Mouse (Mus musculus): ENCODE measurements around the gene Ube2b. TPM values are rescaled to one million over a fixed set of nuclear protein-coding genes. Genes with fewer than 3 reads are reported as not detected.

Ube2b gene
- polyA plus RNA-seq, 1 experiment from 2014 or later = 231 TPM

GRCm38 (mm10) chr11:51959511-51959910 is 41.1 kb downstream of the Ube2b start:
- Histone ChIP-seq H3K27ac (ENCODE audit: low read length) (no peak overlapping the region), H3K9me3 (ENCODE audit: control insufficient read depth, low read length) (no peaks in the 10 kb centered on the region), H3K9ac (ENCODE audit: low read length) (no peak overlapping the region), H3K36me3 (ENCODE audit: control insufficient read depth, insufficient read depth, low read length) (no peaks in the 10 kb centered on the region), H3K27me3 (ENCODE audit: control insufficient read depth, insufficient read depth, low read depth, low read length) (no peaks in the 10 kb centered on the region), H3K4me1 (replicated peaks; ENCODE audit: control insufficient read depth, insufficient read depth, low read length) (no peaks in the 10 kb centered on the region), H3K4me2 (ENCODE audit: low read depth, low read length) (no peak overlapping the region), H3K4me3 (ENCODE audit: low read length) (no peak overlapping the region)
- no peak for ATAC-seq (ENCODE audit: low read depth)
- WGBS = 84% methylated on average over 5 of the region's 5 CpGs

DNA sequence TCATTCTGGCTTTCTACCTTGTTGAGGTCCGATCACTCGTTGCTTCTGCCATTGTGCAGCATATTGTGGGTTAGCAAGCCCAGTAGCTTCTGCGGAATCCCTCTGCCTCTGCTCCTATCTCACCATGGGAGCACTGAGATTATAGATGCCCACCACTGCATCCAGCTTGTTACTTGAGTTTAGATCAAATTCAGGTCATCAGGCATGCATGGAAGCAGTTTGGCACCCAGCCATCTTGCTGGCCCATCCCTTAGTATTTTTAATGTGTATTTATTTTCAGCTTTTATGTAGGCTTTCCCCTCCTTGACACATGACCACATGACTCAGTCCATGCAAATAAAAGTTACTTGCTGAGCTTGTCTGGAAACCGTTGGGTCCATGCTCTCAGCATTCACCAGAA is 42.8 kb downstream of the Ube2b start:
- Histone ChIP-seq H3K4me2 (ENCODE audit: low read depth, low read length) (no peak overlapping the region), H3K27me3 (ENCODE audit: control insufficient read depth, insufficient read depth, low read depth, low read length) (no peaks in the 10 kb centered on the region), H3K9me3 (ENCODE audit: control insufficient read depth, low read length) (no peaks in the 10 kb centered on the region), H3K4me3 (ENCODE audit: low read length) (no peak overlapping the region), H3K4me1 (replicated peaks; ENCODE audit: control insufficient read depth, insufficient read depth, low read length) (no peaks in the 10 kb centered on the region), H3K36me3 (ENCODE audit: control insufficient read depth, insufficient read depth, low read length) (no peaks in the 10 kb centered on the region), H3K27ac (ENCODE audit: low read length) (no peak overlapping the region), H3K9ac (ENCODE audit: low read length) (no peak overlapping the region)
- ATAC-seq (ENCODE audit: low read depth) = no peak
- 75% methylated on average over 4 of the region's 4 CpGs for WGBS

GRCm38 (mm10) chr11:51956112-51956511 is 44.5 kb downstream of the Ube2b start:
- H3K4me2 ChIP-seq (ENCODE audit: low read depth, low read length) = peak overlapping the region; percentile 13; the same call in 1 of the 2 replicates
- no peaks in the 10 kb centered on the region for H3K36me3 ChIP-seq (ENCODE audit: control insufficient read depth, insufficient read depth, low read length)
- WGBS = 48% methylated on average over 9 of the region's 9 CpGs
- no peaks in the 10 kb centered on the region for H3K27me3 ChIP-seq (ENCODE audit: control insufficient read depth, insufficient read depth, low read depth, low read length)
- H3K9ac ChIP-seq (ENCODE audit: low read length) = no peak overlapping the region
- no peak overlapping the region for H3K4me3 ChIP-seq (ENCODE audit: low read length)
- H3K27ac ChIP-seq (ENCODE audit: low read length) = no peak overlapping the region
- ATAC-seq (ENCODE audit: low read depth) = no peak
- H3K9me3 ChIP-seq (ENCODE audit: control insufficient read depth, low read length) = no peaks in the 10 kb centered on the region
- no peaks in the 10 kb centered on the region for H3K4me1 ChIP-seq (replicated peaks; ENCODE audit: control insufficient read depth, insufficient read depth, low read length)

DNA sequence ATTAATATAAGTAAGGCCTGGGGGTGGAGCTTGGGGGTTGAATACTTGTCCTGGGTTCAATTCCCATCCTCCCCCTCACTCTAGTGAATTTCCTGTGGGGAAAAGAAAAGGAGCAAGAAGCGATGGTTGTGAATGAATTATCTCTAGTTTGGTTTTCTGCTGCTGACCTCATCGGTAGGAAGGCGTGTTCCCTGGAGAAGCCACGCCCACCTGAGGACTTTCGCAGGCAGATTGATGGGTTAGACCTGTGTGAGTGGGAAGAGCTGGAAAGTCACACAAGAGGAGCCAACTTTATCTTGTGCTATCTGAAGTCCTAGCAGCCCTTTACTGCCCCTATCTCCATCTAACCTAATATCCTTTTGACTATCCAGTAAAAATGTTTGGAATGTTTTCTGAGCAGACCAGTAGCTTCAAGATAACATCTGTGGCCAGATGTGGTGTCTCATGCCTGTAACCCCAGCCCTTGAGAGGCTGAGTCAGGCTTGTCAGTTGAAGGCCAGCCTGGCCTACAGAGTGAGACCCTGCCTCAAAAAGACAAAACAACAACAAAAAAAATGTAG is 48.6 kb downstream of the Ube2b start:
- Histone ChIP-seq H3K27me3 (ENCODE audit: control insufficient read depth, insufficient read depth, low read depth, low read length) (no peaks in the 10 kb centered on the region), H3K27ac (ENCODE audit: low read length) (no peak overlapping the region), H3K36me3 (ENCODE audit: control insufficient read depth, insufficient read depth, low read length) (no peaks in the 10 kb centered on the region), H3K4me2 (ENCODE audit: low read depth, low read length) (no peak overlapping the region), H3K4me1 (replicated peaks; ENCODE audit: control insufficient read depth, insufficient read depth, low read length) (no peaks in the 10 kb centered on the region), H3K9me3 (ENCODE audit: control insufficient read depth, low read length) (no peaks in the 10 kb centered on the region), H3K4me3 (ENCODE audit: low read length) (no peak overlapping the region), H3K9ac (ENCODE audit: low read length) (no peak overlapping the region)
- ATAC-seq (ENCODE audit: low read depth) = no peak
- 42% methylated on average over 5 of the region's 5 CpGs for WGBS

- Histone ChIP-seq H3K27me3 (ENCODE audit: control insufficient read depth, insufficient read depth, low read depth, low read length) (no peaks in the 10 kb centered on the region), H3K9me3 (ENCODE audit: control insufficient read depth, low read length) (no peaks in the 10 kb centered on the region)
- WGBS = 86% methylated on average over 9 of the region's 9 CpGs
Measured at GRCm38 (mm10) chr11:51949919-51950318, 50.6 kb downstream of the Ube2b start.

DNA sequence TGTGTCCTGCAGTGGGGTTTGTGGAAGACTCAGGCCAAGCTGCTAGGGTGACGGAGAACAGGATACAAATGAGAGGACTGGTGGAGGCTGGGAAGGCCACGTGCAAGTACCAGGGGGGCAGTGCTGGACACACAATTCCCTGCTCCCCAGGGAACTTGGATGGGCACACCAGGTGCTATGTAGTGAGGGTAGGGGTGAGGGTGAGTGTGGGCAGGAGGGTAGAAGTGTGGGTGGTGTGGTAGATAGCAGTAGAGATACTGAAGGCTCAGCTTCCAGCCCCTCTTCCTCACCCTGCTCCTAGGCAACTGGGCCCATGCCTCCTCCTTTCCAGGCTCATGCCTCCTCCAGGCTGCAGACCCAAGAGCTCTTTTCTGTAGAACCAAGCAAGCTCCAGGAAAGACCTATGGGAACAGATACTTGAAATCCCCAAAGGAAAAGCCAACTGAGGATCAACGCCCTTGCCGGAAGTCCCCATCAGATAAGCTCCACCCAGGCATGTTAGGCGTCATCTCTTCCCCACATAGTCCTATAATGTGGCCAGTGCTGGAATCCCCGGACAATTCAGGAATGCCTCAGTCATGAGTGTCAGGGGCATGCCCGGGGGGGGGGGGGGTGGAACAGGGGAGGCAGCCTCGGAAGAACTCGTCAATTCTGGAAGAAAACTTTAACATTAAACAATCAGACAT is 51.3 kb downstream of the Ube2b start:
- 54% methylated on average over 9 of the region's 9 CpGs for WGBS

More at GRCm38 (mm10) chr11:51949919-51950318, 50.6 kb downstream of the Ube2b start:
- H3K4me2 ChIP-seq (ENCODE audit: low read depth, low read length) = no peak overlapping the region
- no peaks in the 10 kb centered on the region for H3K36me3 ChIP-seq (ENCODE audit: control insufficient read depth, insufficient read depth, low read length)
- no peaks in the 10 kb centered on the region for H3K4me1 ChIP-seq (replicated peaks; ENCODE audit: control insufficient read depth, insufficient read depth, low read length)
- no peak overlapping the region for H3K9ac ChIP-seq (ENCODE audit: low read length)
- no peak overlapping the region for H3K4me3 ChIP-seq (ENCODE audit: low read length)
- no peak overlapping the region for H3K27ac ChIP-seq (ENCODE audit: low read length)
- no peak for ATAC-seq (ENCODE audit: low read depth)

DNA sequence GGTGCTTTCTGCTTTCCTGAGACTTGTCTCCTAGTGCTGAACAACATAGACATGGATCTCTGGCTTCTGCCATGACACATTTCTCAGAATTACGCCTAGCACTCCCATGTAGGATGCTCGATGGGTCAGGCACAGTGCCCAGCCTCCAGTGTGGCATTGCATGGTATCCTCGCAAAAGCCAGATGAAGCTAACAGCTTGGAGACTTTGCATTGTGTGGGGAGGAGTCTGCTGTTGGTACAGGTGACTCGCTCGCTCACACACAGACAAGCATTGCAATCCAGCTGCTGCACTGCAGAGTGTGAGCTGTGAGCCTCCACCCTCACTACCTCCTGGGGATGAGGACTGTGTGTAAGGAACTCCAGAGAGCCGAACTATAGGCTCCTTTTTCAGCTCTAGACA is 54.4 kb downstream of the Ube2b start:
- Histone ChIP-seq H3K4me3 (ENCODE audit: low read length) (no peak overlapping the region), H3K36me3 (ENCODE audit: control insufficient read depth, insufficient read depth, low read length) (no peaks in the 10 kb centered on the region), H3K27me3 (ENCODE audit: control insufficient read depth, insufficient read depth, low read depth, low read length) (no peaks in the 10 kb centered on the region), H3K4me2 (ENCODE audit: low read depth, low read length) (no peak overlapping the region), H3K4me1 (replicated peaks; ENCODE audit: control insufficient read depth, insufficient read depth, low read length) (0 out of 2 replicates have a peak, but pooled peaks cover 2% of the 10 kb centered on the region), H3K27ac (ENCODE audit: low read length) (no peak overlapping the region), H3K9ac (ENCODE audit: low read length) (no peak overlapping the region), H3K9me3 (ENCODE audit: control insufficient read depth, low read length) (no peaks in the 10 kb centered on the region)
- ATAC-seq (ENCODE audit: low read depth) = no peak
- WGBS = 63% methylated on average over 6 of the region's 6 CpGs

More for the DNA sequence above, 51.3 kb downstream of the Ube2b start:
- Histone ChIP-seq H3K27ac (ENCODE audit: low read length) (no peak overlapping the region), H3K4me1 (replicated peaks; ENCODE audit: control insufficient read depth, insufficient read depth, low read length) (no peaks in the 10 kb centered on the region), H3K36me3 (ENCODE audit: control insufficient read depth, insufficient read depth, low read length) (no peaks in the 10 kb centered on the region), H3K4me2 (ENCODE audit: low read depth, low read length) (no peak overlapping the region), H3K27me3 (ENCODE audit: control insufficient read depth, insufficient read depth, low read depth, low read length) (no peaks in the 10 kb centered on the region), H3K9ac (ENCODE audit: low read length) (no peak overlapping the region), H3K4me3 (ENCODE audit: low read length) (no peak overlapping the region), H3K9me3 (ENCODE audit: control insufficient read depth, low read length) (no peaks in the 10 kb centered on the region)
- no peak for ATAC-seq (ENCODE audit: low read depth)

GRCm38 (mm10) chr11:51945548-51945947 is 55.0 kb downstream of the Ube2b start:
- 5% methylated on average over 8 of the region's 8 CpGs for WGBS
- Histone ChIP-seq H3K9ac (ENCODE audit: low read length) (0 out of 2 replicates have a peak overlapping the region, but pooled peaks have one; percentile 21), H3K4me3 (ENCODE audit: low read length) (no peak overlapping the region), H3K27ac (ENCODE audit: low read length) (no peak overlapping the region), H3K4me2 (ENCODE audit: low read depth, low read length) (no peak overlapping the region), H3K36me3 (ENCODE audit: control insufficient read depth, insufficient read depth, low read length) (no peaks in the 10 kb centered on the region), H3K4me1 (replicated peaks; ENCODE audit: control insufficient read depth, insufficient read depth, low read length) (0 out of 2 replicates have a peak, but pooled peaks cover 5% of the 10 kb centered on the region), H3K9me3 (ENCODE audit: control insufficient read depth, low read length) (no peaks in the 10 kb centered on the region), H3K27me3 (ENCODE audit: control insufficient read depth, insufficient read depth, low read depth, low read length) (no peaks in the 10 kb centered on the region)
- ATAC-seq (ENCODE audit: low read depth) = no peak

DNA sequence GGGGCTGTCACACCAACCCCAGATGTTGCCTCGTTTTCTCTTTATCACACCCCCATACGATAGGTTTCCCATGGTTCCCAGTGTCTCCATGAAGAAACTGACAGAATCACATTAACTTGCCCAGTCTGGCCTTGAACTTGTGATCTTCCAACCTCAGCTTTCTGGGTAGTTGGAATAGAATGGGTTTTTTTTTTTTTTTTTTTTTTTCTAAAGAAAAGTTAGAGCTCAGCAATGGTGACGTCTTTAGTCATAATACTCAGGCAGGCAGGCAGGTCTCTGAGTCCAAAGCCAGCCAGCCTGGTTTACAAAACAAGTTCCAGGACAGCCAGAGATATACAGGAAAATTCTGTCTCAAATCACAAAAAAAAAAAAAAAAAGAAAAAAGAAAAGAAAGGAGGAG is 56.3 kb downstream of the Ube2b start:
- no peak for ATAC-seq (ENCODE audit: low read depth)
- no peaks in the 10 kb centered on the region for H3K27me3 ChIP-seq (ENCODE audit: control insufficient read depth, insufficient read depth, low read depth, low read length)

More for the DNA sequence above, 56.3 kb downstream of the Ube2b start:
- WGBS = 63% methylated on average over 3 of the region's 3 CpGs
- no peak overlapping the region for H3K4me3 ChIP-seq (ENCODE audit: low read length)
- no peak overlapping the region for H3K4me2 ChIP-seq (ENCODE audit: low read depth, low read length)
- H3K9me3 ChIP-seq (ENCODE audit: control insufficient read depth, low read length) = no peaks in the 10 kb centered on the region
- H3K4me1 ChIP-seq (replicated peaks; ENCODE audit: control insufficient read depth, insufficient read depth, low read length) = peaks cover 13% of the 10 kb centered on the region; the same call in 1 of the 2 replicates
- no peaks in the 10 kb centered on the region for H3K36me3 ChIP-seq (ENCODE audit: control insufficient read depth, insufficient read depth, low read length)
- H3K9ac ChIP-seq (ENCODE audit: low read length) = no peak overlapping the region
- H3K27ac ChIP-seq (ENCODE audit: low read length) = no peak overlapping the region

Data from lung, embryonic 16.5 days (tissue).